Comparison of ENCODE assay signal across 8 mouse cellular contexts in the genomic region with DNA sequence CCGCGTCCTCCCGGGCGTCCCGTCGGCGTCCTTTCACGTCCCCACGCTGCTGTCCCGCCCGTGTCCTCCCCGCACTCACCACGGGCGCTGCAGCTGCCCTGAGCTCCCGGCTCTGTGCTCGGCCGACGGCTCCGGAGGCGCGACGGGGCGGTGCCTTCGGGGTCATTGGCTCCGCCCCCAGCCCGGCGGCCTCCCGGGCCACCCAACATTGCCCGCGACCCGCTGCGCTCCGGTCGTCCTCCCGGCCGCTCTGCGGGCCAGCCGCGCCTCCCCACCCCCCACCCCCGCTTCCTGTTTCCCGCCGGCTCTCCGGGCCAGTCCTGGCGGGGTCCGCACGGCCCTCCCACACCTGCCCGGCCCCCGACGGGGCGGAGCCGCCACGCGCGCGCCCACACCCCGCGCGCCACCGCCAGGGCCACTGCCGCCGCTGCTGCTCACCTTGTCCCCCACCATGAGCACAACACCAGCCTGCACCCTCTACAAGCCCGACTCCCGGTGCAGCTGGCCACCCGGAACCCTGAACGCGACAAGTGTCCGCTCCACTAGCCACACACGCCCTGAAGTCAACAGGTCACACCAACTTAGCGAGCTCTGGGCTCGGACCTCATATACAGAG. TPM values are rescaled to one million over a fixed set of nuclear protein-coding genes. Genes with fewer than 3 reads are reported as not detected.
A peak's percentile ranks its signal among the peaks of the same experiment; 100 is the strongest.
DNase-seq lines count a peak whose midpoint lies in the region; ATAC-seq and TF ChIP-seq lines count a peak whose summit lies in the region.

A gene (minus strand): TSS at position 267 of the 616 bp plus-strand sequence.

- peaks cover 41% of the 10 kb centered on the region for H3K4me1 ChIP-seq in kidney, adult 2 months (ENCODE audit: control insufficient read depth, insufficient read depth, low read length)
- H3K4me1 ChIP-seq in lung, embryonic 15.5 days: peaks cover 60% of the 10 kb centered on the region

- peak; percentile 61 to 74 for DNase-seq in adrenal gland, adult (ENCODE audit: inconsistent age in 2 of 2, low spot score in 1 of 2)
- no peak for DNase-seq in adrenal gland, adult 8-10 months
- peak; percentile 67 to 74 for DNase-seq in heart, adult 9 months (ENCODE audit: low spot score in 2 of 2)
- peak; percentile 85 for DNase-seq in kidney, adult 2 months
- DNase-seq in left cerebral cortex, adult 11 months (ENCODE audit: low spot score): no peak

- H3K27ac ChIP-seq in kidney, adult 2 months (ENCODE audit: insufficient read depth, low read depth, low read length): peak within 1 kb of the TSS; percentile 93
- H3K27ac ChIP-seq in lung, embryonic 15.5 days: peak within 1 kb of the TSS; percentile 86

- ATAC-seq in common myeloid progenitor, adult 5-6 weeks (replicated peaks; ENCODE audit: low read depth, poor library complexity, severe bottlenecking): 0 out of 2 replicates have a peak, but pooled peaks have one; percentile 45
- ATAC-seq in lung, embryonic 15.5 days (ENCODE audit: borderline replicate concordance, extremely low read depth, low FRiP score, low TSS enrichment): peak; percentile 66
- ATAC-seq in neutrophil, adult 5-6 weeks (ENCODE audit: extremely low read depth, insufficient number of reproducible peaks, low FRiP score, poor library complexity, severe bottlenecking): peak; percentile 39

- H3K27me3 ChIP-seq in kidney, adult 2 months (replicated peaks; ENCODE audit: control insufficient read depth, insufficient read depth, low read length): no peaks in the 10 kb centered on the region
- peaks cover 16% of the 10 kb centered on the region for H3K27me3 ChIP-seq in lung, embryonic 15.5 days

- H3K9me3 ChIP-seq in lung, embryonic 15.5 days: no peaks in the 10 kb centered on the region

- TF ChIP-seq POLR2A in kidney, adult 2 months (IDR thresholded peaks at IDR 0.05; ENCODE audit: low read depth, low read length): peak; percentile 76

- WGBS in kidney, adult 2 months: 2% methylated on average over 70 of the region's 70 CpGs
- whole genome bisulfite sequencing in lung, embryonic 15.5 days: under 1% methylated on average over 57 of the region's 70 CpGs

- peak within 1 kb of the TSS; percentile 80 for H3K4me3 ChIP-seq in kidney, adult 2 months (ENCODE audit: insufficient read depth, low read depth, low read length)
- H3K4me3 ChIP-seq in lung, embryonic 15.5 days: peak within 1 kb of the TSS; percentile 71

- peak within 1 kb of the TSS; percentile 96 for H3K4me2 ChIP-seq in lung, embryonic 15.5 days

- no peak for TF ChIP-seq CTCF in kidney, adult 2 months (conservative IDR thresholded peaks at IDR 0.05; ENCODE audit: insufficient read depth, insufficient read length, low read depth, low read length)

- H3K36me3 ChIP-seq in kidney, adult 2 months (ENCODE audit: control insufficient read depth, insufficient read depth, low read length): no peaks in the 10 kb centered on the region
- no peaks in the 10 kb centered on the region for H3K36me3 ChIP-seq in lung, embryonic 15.5 days

- peak within 1 kb of the TSS; percentile 66 for H3K9ac ChIP-seq in lung, embryonic 15.5 days

RNA-seq across cellular contexts. Expression of the gene that starts here (rescaled TPM):
- 10 to 100 TPM in 1 of 4 experiments, 1 to 10 TPM in 3; 6.6 to 10.0 (median 8.1) TPM for total RNA-seq in adrenal gland, adult 8-10 months (2022)
- not detected in 2 replicates for total RNA-seq in common myeloid progenitor, adult 5-6 weeks (2017)
- 80.4 and 93.7 TPM in 2 replicates for polyA plus RNA-seq in kidney, adult 2 months (2012; rRNA removed)
- 7.1 and 7.6 TPM in 2 replicates for polyA plus RNA-seq in lung, embryonic 15.5 days (2015; fragmentation: Nextera tagmentation; extraction: Ambion mirVana)
- total RNA-seq in neutrophil, adult 5-6 weeks (2017): 5.0 and 7.2 TPM in 2 replicates

Comparison
In these comparisons a context has a peak if more than half of its experiments do, and no peak if none do; other contexts are left out.
1. DNase-seq: peak in adrenal gland, adult (2 of 2), heart, adult 9 months (2 of 2) and kidney, adult 2 months (single experiment); none in adrenal gland, adult 8-10 months (single experiment) and left cerebral cortex, adult 11 months (single experiment).
2. Peak in ATAC-seq in common myeloid progenitor, adult 5-6 weeks; RNA of the gene not detected or under 1 TPM.
3. Peak in every context shown above with its lines, with median percentiles within 50 percentile points of each other: ATAC-seq.